Mouse (Mus musculus) liver, embryonic 13.5 days (tissue): Measurements from ENCODE around the gene Ngef. TPM values are rescaled to one million over a fixed set of nuclear protein-coding genes. Genes with fewer than 3 reads are reported as not detected.
"Not testable (repeated sequence)": the region's sequence is repeated elsewhere in the genome, so short reads cannot be mapped to it uniquely, and the experiment has no call there.

Experiments used
- ATAC-seq: fragments of 200-750 bp; cut with Nextera tagmentation; 2 replicates; pipeline ENCODE4 v1.8.0; 2017; ENCODE audit warnings: low read depth, mild to moderate bottlenecking, moderate number of reproducible peaks, moderate library complexity
- DNase-seq: peaks from one replicate; pipeline ENCODE4 v3.0.0; 2022
- H3K27ac ChIP-seq: fragments of 300-500 bp; sonication (generic); 2 replicates; pipeline ENCODE4 v1.5.1; 2015; ENCODE audit warnings: moderate library complexity, mild to moderate bottlenecking, inconsistent platforms
- H3K27me3 ChIP-seq: fragments of 300-500 bp; sonication (generic); 2 replicates; pipeline ENCODE4 v1.6.1; 2015; ENCODE audit warnings: mild to moderate bottlenecking, inconsistent platforms
- H3K36me3 ChIP-seq: fragments of 300-500 bp; sonication (generic); 2 replicates; pipeline ENCODE4 v1.6.1; 2015; ENCODE audit warnings: mild to moderate bottlenecking, inconsistent platforms
- H3K4me1 ChIP-seq: fragments of 300-500 bp; sonication (generic); replicated peaks from 2 replicates; pipeline ENCODE4 v1.6.1; 2015; ENCODE audit warnings: inconsistent platforms
- H3K4me2 ChIP-seq: fragments of 300-500 bp; sonication (generic); 2 replicates; pipeline ENCODE4 v1.6.1; 2015; ENCODE audit warnings: inconsistent platforms, mild to moderate bottlenecking, moderate library complexity
- H3K4me3 ChIP-seq: fragments of 300-500 bp; sonication (generic); replicated peaks from 2 replicates; pipeline ENCODE4 v1.5.1; 2015; ENCODE audit warnings: mild to moderate bottlenecking, inconsistent platforms
- H3K9ac ChIP-seq: fragments of 300-500 bp; sonication (generic); 2 replicates; pipeline ENCODE4 v1.6.1; 2015; ENCODE audit warnings: mild to moderate bottlenecking, inconsistent platforms
- H3K9me3 ChIP-seq: fragments of 300-500 bp; sonication (generic); replicated peaks from 2 replicates; pipeline ENCODE4 v1.6.1; 2016; ENCODE audit warnings: inconsistent platforms
- WGBS: fragments of 180-500 bp; shearing (Covaris S2); methylation state at CpG from one replicate; pipeline ENCODE4 v1.1.7; 2015; ENCODE audit not compliant: insufficient replicate concordance; 5-methylcytosine and 5-hydroxymethylcytosine counted together
- polyA plus RNA-seq: library from polyadenylated mRNA; unstranded; fragments of >200 nt; fragmentation: Nextera tagmentation; extraction: Ambion mirVana; gene quantifications from 2 replicates; pipeline ENCODE4 v1.2.1, GENCODE M21; 2015

The Ngef gene
- polyA plus RNA-seq, 1 experiment from 2014 or later, result 3.8 TPM

- H3K27me3 ChIP-seq, result peaks cover 44% of the 10 kb centered on the region
- H3K9ac ChIP-seq, result no peak overlapping the region
- no peak overlapping the region for H3K27ac ChIP-seq
- WGBS, result 4% methylated on average over 42 of the region's 42 CpGs
- no peaks in the 10 kb centered on the region for H3K9me3 ChIP-seq
- H3K4me1 ChIP-seq, result no peaks in the 10 kb centered on the region
- ATAC-seq, result no peak
- DNase-seq, result no peak
- no peaks in the 10 kb centered on the region for H3K36me3 ChIP-seq
- peak overlapping the region; percentile 17; the same call in 1 of the 2 replicates for H3K4me2 ChIP-seq
- no peak overlapping the region for H3K4me3 ChIP-seq
These were observed 98.4 kb downstream of the Ngef start for GRCm38 (mm10) chr1:87475076-87475895.

GRCm38 (mm10) chr1:87472576-87472975, 101.1 kb downstream of the Ngef start:
- no peak overlapping the region for H3K4me2 ChIP-seq
- no peaks in the 10 kb centered on the region for H3K4me1 ChIP-seq
- no peak overlapping the region for H3K27ac ChIP-seq
- no peak for ATAC-seq
- peaks cover 44% of the 10 kb centered on the region for H3K27me3 ChIP-seq
- no peak for DNase-seq
- H3K36me3 ChIP-seq, result no peaks in the 10 kb centered on the region
- WGBS, result 63% methylated on average over 7 of the region's 7 CpGs
- no peak overlapping the region for H3K9ac ChIP-seq
- H3K4me3 ChIP-seq, result no peak overlapping the region
- no peaks in the 10 kb centered on the region for H3K9me3 ChIP-seq

- H3K27me3 ChIP-seq, result peaks cover 37% of the 10 kb centered on the region
- no peak for ATAC-seq
- no peak for DNase-seq
- H3K4me2 ChIP-seq, result no peak overlapping the region
- H3K9ac ChIP-seq, result no peak overlapping the region
- H3K4me3 ChIP-seq, result no peak overlapping the region
- no peaks in the 10 kb centered on the region for H3K9me3 ChIP-seq
- no peak overlapping the region for H3K27ac ChIP-seq
- H3K4me1 ChIP-seq, result no peaks in the 10 kb centered on the region
- 60% methylated on average over 7 of the region's 7 CpGs for WGBS
- H3K36me3 ChIP-seq, result no peaks in the 10 kb centered on the region
These were observed 101.8 kb downstream of the Ngef start for GRCm38 (mm10) chr1:87471914-87472313.

GRCm38 (mm10) chr1:87469971-87470370, 103.7 kb downstream of the Ngef start, which contains the start of gene Snorc:
Gene Snorc (plus strand): TSS chr1:87470271.
- not testable (repeated sequence) for H3K4me1 ChIP-seq, ATAC-seq, H3K27ac ChIP-seq, H3K4me3 ChIP-seq, H3K9me3 ChIP-seq, H3K9ac ChIP-seq, DNase-seq, H3K4me2 ChIP-seq, H3K36me3 ChIP-seq
- peaks cover 18% of the 10 kb centered on the region for H3K27me3 ChIP-seq
- 31% methylated on average over 6 of the region's 10 CpGs for WGBS

- Histone ChIP-seq H3K9me3 (no peaks in the 10 kb centered on the region), H3K27me3 (0 out of 2 replicates have a peak, but pooled peaks cover 4% of the 10 kb centered on the region), H3K4me2 (no peak overlapping the region), H3K36me3 (no peaks in the 10 kb centered on the region), H3K9ac (no peak overlapping the region), H3K27ac (no peak overlapping the region), H3K4me1 (no peaks in the 10 kb centered on the region), H3K4me3 (no peak overlapping the region)
- DNase-seq (no peak), ATAC-seq (no peak)
- WGBS, result 46% methylated on average over 6 of the region's 6 CpGs
These were observed 105.3 kb downstream of the Ngef start for GRCm38 (mm10) chr1:87468321-87468720.

GRCm38 (mm10) chr1:87467469-87467868, 106.2 kb downstream of the Ngef start:
- H3K27ac ChIP-seq, result no peak overlapping the region
- H3K4me1 ChIP-seq, result no peaks in the 10 kb centered on the region
- no peak for DNase-seq
- H3K27me3 ChIP-seq, result 0 out of 2 replicates have a peak, but pooled peaks cover 4% of the 10 kb centered on the region
- H3K4me2 ChIP-seq, result peak overlapping the region; percentile 38
- no peak for ATAC-seq
- no peaks in the 10 kb centered on the region for H3K9me3 ChIP-seq
- no peak overlapping the region for H3K4me3 ChIP-seq
- no peak overlapping the region for H3K9ac ChIP-seq
- H3K36me3 ChIP-seq, result no peaks in the 10 kb centered on the region
- 65% methylated on average over 9 of the region's 9 CpGs for WGBS

GRCm38 (mm10) chr1:87459856-87460255, 113.8 kb downstream of the Ngef start:
- H3K4me2 ChIP-seq, H3K9ac ChIP-seq, ATAC-seq, DNase-seq, H3K4me1 ChIP-seq, H3K36me3 ChIP-seq, H3K9me3 ChIP-seq, H3K27ac ChIP-seq, H3K27me3 ChIP-seq, H3K4me3 ChIP-seq: not testable (repeated sequence)
- WGBS, result 70% methylated on average over 6 of the region's 7 CpGs

GRCm38 (mm10) chr1:87458045-87458444, 115.6 kb downstream of the Ngef start:
- no peaks in the 10 kb centered on the region for H3K4me1 ChIP-seq
- H3K27me3 ChIP-seq, result no peaks in the 10 kb centered on the region
- H3K36me3 ChIP-seq, result no peaks in the 10 kb centered on the region
- DNase-seq (no peak), ATAC-seq (no peak)
- H3K27ac ChIP-seq, result no peak overlapping the region
- H3K9ac ChIP-seq, result no peak overlapping the region
- H3K4me2 ChIP-seq, result no peak overlapping the region
- H3K9me3 ChIP-seq, result no peaks in the 10 kb centered on the region
- 74% methylated on average over 4 of the region's 4 CpGs for WGBS
- no peak overlapping the region for H3K4me3 ChIP-seq

GRCm38 (mm10) chr1:87456425-87456824, 117.2 kb downstream of the Ngef start:
- H3K4me1 ChIP-seq, result no peaks in the 10 kb centered on the region
- no peaks in the 10 kb centered on the region for H3K36me3 ChIP-seq
- H3K9ac ChIP-seq, result no peak overlapping the region
- H3K27ac ChIP-seq, result no peak overlapping the region
- no peak for DNase-seq
- H3K4me2 ChIP-seq, result no peak overlapping the region
- 85% methylated on average over 1 of the region's 1 CpGs for WGBS
- no peak overlapping the region for H3K4me3 ChIP-seq
- no peaks in the 10 kb centered on the region for H3K27me3 ChIP-seq
- no peaks in the 10 kb centered on the region for H3K9me3 ChIP-seq
- no peak for ATAC-seq

- Histone ChIP-seq H3K9me3 (no peaks in the 10 kb centered on the region), H3K4me3 (no peak overlapping the region), H3K4me2 (no peak overlapping the region), H3K36me3 (peaks cover 62% of the 10 kb centered on the region), H3K27ac (no peak overlapping the region), H3K4me1 (no peaks in the 10 kb centered on the region), H3K9ac (no peak overlapping the region), H3K27me3 (no peaks in the 10 kb centered on the region)
- ATAC-seq (peak; percentile 41; the same call in 1 of the 2 replicates), DNase-seq (no peak)
- 68% methylated on average over 4 of the region's 4 CpGs for WGBS
These were observed 124.2 kb downstream of the Ngef start for GRCm38 (mm10) chr1:87449432-87449831.

- H3K9ac ChIP-seq, result no peak overlapping the region
- no peaks in the 10 kb centered on the region for H3K27me3 ChIP-seq
- DNase-seq (no peak), ATAC-seq (no peak)
- H3K27ac ChIP-seq, result no peak overlapping the region
- H3K9me3 ChIP-seq, result no peaks in the 10 kb centered on the region
- WGBS, result 35% methylated on average over 5 of the region's 5 CpGs
- peaks cover 80% of the 10 kb centered on the region for H3K36me3 ChIP-seq
- no peaks in the 10 kb centered on the region for H3K4me1 ChIP-seq
- no peak overlapping the region for H3K4me3 ChIP-seq
- H3K4me2 ChIP-seq, result no peak overlapping the region
These were observed 126.2 kb downstream of the Ngef start for GRCm38 (mm10) chr1:87447183-87448104.
